Mouse (Mus musculus) CD4-positive, CD25-positive, alpha-beta regulatory T cell, adult 2 months (primary cell): ENCODE results near the gene Lyg1.

Source experiments
- DNase-seq: peaks from one replicate; pipeline ENCODE4 v3.0.0-alpha.2; 2012; ENCODE audit warnings: low read depth, low spot score

Gene Lyg1

DNA sequence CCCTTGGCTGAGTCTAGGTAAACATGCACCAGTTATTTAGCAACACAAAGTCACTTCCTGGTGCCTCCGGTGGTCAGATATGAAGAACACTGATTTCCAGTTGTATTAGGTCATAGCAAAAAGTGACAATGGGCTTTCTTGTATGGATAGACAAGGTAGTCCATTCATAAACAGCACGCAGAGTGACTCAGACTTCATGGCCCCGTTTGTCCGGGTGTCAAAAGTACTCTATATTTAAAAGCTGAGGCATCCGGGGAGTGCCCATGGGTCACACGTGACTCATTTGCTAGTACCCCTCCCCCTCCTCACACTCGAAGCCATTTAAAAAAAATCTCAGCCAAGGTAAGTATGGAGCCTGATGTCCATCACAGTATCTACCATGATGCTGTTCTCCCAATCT is 2.8 kb downstream of the Lyg1 start:
- no peak for DNase-seq

DNA sequence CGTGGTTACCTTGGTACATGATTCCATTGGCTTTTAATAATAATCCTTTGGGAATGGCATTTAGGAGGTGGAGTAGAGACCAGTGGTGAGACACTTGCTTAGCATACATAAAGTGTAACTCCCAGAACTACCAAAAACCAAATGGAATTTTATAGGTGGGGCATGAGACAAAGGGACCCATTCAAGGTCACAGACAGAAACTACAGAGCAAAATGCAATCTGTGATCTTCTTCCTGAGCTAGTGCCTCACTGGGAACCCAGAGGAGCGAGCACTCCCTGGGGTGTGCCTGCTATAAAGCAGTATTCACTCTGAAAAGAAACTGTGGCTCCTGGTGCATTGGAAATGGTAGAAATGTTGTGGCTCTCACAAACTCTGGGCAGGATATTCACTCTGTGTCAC is 8.7 kb downstream of the Lyg1 start:
- no peak for DNase-seq

DNA sequence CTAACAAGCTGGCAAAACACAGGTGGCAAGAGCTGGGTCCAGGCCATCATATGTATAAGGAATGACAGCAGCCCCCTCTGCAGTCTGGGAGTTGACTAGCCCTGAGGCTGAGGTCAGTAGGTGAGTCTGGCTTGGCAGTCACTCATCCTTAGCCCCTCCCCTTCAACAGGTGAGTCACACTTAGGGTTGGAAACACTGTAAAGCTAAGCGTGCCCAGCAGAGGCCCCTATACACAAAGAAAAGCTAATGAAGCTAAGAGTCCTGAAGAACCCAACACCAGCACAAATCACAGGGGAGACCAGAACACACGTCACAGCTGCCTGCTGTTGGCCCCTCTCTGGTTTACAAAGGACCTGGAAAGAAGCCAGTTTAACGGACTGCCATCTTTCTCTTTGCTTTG is 25.8 kb downstream of the Lyg1 start:
- DNase-seq = peak; percentile 37

DNA sequence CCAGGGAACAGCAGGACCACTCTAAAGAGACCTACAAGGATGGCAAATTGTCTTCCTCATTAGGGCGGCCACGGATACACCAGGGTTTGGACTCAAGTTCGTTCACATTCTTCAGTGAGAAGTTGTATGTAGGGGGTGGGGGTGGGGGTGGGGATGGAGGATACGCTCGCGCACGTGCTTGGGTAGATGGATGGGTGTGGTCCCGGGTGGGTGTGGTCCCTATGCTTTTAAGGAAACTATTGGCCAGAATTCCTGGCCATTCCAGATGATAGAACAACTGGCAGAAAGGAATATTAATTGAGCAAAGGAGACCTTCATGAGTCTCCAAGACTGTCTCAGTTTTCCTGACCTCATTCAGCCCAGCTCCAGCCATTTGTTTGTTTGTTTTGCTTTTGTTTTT is 31.6 kb downstream of the Lyg1 start:
- no peak for DNase-seq

DNA sequence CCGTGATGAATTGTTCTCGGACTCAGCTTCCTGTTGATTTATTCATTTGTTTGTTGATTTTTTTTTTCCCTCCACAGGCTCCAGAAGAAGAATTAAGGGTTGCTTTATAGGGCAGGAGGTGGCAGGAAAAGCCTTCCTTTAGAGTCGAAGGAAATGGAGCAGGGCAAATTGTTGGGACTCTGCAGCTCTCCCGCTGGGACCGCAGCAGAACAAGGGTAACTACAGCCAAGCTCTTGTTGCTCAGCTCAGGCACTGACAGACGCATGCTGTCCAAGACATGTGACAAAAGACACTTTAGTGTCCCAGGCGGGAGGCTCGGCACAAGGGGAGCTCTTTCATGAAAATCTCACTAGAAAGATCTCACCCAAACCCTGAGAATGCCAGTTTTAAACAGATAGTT is 35.0 kb downstream of the Lyg1 start:
- DNase-seq = no peak

DNA sequence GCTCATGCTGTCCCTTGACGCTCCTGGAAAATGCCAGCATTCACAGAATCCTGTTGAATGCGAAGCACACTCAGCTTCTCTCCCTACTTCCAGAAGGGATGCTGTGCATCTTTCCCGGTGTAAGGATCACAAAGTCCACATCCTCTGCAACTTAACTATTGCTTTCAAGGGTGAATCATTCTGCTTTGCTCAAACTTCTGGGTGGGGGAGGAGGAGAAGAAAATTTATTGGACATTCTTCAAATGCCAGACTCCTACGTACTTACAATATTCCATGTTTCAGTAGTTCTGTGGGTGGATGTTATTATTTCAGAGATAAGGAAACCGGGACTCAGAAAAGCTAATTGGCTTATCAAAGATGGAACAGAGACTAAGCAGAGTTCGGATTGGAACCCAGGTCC is 39.5 kb downstream of the Lyg1 start:
- no peak for DNase-seq

DNA sequence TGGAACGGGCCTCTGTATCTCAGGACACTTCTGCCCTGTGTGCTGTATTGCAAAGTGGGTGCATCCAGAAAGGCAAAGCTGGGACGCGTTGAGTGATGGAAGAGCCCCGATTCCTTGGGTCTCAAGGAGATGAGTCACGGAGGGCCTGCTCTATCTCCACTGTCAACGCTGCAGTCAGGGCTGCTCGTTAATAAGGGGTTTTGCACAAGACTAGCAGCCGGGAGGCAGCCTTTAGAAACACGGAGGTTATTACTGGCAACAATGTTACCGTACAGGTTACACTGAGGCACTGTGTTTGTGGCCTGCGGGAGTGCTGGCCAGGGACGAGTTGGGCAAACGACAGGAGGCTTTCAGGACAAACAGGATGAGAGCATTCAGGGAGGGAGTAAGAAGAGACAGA is 39.9 kb downstream of the Lyg1 start:
- no peak for DNase-seq

DNA sequence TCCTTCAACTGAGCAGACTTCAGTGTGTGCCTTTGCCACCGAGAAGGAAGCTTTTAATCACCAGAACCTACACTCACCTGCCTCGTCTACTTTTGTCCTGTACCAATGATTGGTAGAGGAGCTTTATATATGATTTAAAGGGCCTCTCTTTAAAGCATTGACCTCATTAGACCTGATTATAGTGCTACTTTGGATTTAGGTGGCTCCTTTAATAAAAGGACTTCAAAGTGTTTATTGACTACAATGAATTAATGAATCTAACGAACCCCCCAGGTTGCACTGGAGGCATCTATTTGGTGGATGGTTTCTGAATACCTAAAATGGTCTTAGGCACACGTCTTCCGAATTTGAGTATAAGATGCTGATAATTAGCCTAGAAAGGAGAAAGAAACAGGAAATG is 41.2 kb downstream of the Lyg1 start, which contains the start of gene Lyg2:
Gene Lyg2, minus strand, starts transcription at position 101 of the 400 bp plus-strand sequence.
- no peak for DNase-seq

DNA sequence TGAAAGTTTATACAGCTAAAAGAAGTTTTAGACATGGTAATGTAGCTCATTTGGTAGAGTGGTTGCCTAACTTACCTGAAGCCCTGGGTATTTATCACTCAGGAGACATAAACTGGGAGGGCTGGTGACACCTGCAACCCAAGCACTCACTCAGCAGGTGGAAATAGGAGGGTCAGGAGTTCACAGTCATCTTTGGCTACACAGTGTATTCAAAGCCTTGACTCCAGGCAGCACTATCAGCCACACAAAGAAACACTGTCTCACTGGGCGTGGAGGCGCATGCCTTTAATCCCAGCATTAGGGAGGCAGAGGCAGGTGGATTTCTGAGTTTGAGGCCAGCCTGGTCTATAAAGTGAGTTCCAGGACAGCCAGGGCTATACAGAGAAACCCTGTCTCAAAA is 44.8 kb downstream of the Lyg1 start:
- no peak for DNase-seq

DNA sequence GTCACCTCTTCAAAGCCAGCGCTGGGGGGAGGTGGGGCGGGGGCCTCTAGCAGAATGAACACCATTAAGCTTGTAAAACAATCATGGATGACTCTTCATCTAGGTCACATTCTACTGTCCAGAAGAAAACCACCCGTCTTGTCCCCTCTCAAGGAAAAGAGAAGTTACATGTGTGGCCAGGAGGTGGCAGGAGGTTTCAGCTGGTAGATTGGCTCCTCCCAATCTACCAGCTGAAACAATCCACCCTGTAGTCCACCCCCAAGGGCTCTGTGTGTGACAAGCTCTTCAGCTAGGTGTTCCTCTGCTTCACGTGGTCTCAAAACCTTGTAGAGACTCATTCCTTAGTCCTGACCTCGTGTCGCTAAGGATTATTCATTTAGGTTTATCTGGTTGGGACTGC is 54.4 kb downstream of the Lyg1 start:
- DNase-seq = peak; percentile 36

DNA sequence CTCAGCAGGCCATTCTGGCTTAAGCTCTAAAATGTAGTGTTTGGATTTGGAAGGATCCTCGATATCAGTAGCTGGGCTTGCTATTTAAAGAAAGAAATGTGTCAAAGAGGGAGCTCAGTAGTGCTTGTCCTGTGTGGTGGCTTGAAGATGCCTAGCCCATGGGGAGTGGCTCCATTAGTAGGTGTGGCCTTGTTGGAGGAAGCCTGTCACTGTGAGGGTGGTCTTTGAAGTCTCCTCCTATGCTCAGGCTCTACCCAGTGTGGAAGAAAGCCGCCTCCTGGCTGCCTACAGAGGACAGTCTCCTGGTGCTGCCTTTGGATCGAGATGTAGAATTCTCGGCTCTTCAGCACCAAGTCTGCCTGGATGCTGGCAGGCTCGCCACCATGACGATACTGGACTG is 57.3 kb downstream of the Lyg1 start:
- DNase-seq = no peak

DNA sequence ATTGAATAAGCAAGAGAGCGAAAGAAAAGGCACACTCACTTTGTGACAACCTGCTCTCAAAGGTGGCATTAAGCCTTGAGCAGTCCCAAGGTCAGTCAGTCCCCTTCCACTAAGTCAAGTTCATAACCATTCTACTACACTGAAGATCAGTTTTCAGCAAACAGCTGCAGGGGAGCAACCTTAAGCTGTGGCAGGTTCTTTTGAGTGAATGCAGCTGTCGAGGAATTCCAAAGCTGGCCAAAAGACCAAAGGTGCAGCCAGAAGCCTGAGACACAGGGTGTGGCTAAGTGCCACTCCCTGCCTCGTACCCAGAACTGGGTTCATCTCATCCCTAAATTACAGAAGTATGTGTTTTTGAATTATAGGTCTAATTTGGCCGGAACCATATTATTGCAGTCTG is 57.7 kb downstream of the Lyg1 start:
- DNase-seq = no peak
